Mouse (Mus musculus): ENCODE measurements at regions not wholly inside any gene's neighbourhood (a gene's known extent, or its start where the extent isn't known, plus 50 kb on each side); places are given as distances from the start of the nearest gene placed in this dataset.

DNA sequence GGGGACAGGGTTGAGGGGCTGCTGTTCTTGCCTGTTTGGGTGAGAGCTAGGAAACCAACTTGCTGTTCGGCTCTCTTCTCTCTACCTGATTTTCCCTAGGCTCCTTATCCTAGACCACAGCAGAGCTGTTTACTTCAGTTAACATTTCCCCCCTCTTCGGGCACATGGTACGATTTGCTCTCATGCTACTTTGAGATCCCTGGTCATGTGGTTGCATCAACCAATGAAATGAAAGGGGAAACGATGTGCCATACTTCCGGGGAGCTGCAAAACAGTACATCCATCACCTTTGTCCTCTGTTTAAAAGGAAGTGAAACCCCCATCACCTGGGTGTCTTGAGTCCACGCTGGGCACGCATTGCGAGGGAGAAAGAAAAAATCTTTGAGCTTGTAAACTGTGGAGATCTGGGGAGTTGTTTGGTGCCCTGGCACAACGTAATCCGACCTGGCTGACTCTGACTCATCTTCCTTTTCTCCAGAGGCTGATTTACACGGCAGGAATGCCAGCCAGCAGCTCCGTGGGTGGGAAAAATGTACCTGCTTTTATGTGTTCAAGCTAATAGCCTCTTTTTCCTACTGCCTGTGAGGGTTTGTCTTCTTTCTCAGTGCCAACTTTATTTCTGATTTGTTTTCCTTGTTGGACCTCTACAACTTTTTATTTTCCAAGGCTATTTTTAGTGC is 97.2 kb upstream of the Adra1b start:
- TF ChIP-seq CTCF (conservative IDR thresholded peaks at IDR 0.05 in 1 of 2, IDR thresholded peaks at IDR 0.05 in 1 of 2; ENCODE audit: low read depth in 2 of 2, low read length in 2 of 2) (no peak), POLR2A (IDR thresholded peaks at IDR 0.05; ENCODE audit: low read depth, low read length) (no peak), ETS1 (conservative IDR thresholded peaks at IDR 0.05; ENCODE audit: low read depth, low read length) (no peak), E2F4 (IDR thresholded peaks at IDR 0.05; ENCODE audit: insufficient replicate concordance, low read depth, low read length) (no peak), MYC (IDR thresholded peaks at IDR 0.05; ENCODE audit: low read depth, low read length) (no peak), NELFE (IDR thresholded peaks at IDR 0.05; ENCODE audit: low read depth, low read length) (no peak), MAX (IDR thresholded peaks at IDR 0.05; ENCODE audit: low read length) (peak; percentile 54)

All from CH12.LX (cell line).